Mouse (Mus musculus) urinary bladder, adult 18-20 months (tissue): ENCODE data around the gene Epn2.

Experiments used
- DNase-seq, 2 experiments: peaks; one replicate each; pipeline ENCODE4 v3.0.0; 2022; ENCODE audit warnings: low spot score in 2 of 2, mixed read lengths in 2 of 2

The Epn2 gene

GRCm38 (mm10) chr11:61490944-61491520 is 88.5 kb downstream of the Epn2 start:
- no peak for DNase-seq

DNA sequence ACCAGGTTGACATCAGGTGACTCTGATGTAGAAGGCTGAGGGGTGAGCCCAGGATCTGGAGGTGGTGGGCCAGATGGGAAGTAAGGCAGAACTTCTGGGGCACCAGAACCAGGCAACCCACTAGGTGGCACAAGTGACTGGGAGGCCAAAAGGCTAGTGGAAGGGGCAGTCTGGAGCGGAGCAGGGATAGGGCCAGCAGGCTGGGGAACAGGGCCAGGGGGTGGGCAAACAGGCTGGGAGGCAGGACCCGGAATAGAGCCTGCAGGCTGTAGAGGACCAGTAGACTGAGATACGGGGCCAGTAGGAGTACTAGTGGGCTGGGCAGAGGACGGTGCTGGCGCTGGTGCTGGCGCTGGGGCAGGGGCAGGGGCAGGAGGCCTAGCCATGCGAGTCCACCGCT is 89.6 kb downstream of the Epn2 start:
- no peak for DNase-seq

DNA sequence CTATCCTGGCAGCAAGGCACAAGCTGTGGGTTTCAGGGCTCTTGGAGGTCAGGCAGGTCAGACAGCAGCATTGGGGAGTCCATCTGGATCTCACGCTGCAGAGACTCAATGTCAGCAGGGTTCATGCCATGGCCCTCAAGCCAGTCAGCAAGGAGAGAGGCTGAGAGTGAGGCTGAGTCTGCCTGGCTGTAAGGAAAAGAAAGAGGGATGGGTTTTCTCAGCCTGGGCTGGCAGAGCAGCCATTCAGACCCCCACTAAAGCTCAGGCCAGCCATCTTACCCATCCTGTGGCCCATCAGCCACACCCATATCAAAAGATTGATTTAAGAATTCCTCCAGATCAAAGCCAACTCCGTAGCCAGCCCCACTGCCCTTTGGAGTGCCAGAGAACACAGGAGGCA is 90.4 kb downstream of the Epn2 start:
- DNase-seq = no peak

DNA sequence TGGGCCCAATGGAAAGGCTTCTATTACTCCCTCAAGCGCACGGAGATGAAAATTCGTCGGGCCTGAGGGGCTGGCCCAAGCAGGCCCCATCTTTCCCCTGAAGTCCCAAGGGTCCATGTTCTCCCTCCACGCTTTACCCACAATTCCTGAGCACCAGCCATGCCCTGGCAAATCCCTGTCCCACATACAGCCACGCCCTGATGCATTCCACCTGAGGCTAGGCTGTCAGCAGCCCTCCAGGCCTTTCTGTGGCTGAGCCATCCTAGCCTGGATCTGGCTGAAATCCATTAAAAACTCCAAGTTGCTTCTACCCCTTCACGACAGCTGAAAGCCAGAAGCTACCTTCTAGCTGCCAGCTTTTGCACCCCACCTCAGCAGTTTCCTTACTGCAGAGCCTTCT is 91.6 kb downstream of the Epn2 start:
- DNase-seq = no peak

DNA sequence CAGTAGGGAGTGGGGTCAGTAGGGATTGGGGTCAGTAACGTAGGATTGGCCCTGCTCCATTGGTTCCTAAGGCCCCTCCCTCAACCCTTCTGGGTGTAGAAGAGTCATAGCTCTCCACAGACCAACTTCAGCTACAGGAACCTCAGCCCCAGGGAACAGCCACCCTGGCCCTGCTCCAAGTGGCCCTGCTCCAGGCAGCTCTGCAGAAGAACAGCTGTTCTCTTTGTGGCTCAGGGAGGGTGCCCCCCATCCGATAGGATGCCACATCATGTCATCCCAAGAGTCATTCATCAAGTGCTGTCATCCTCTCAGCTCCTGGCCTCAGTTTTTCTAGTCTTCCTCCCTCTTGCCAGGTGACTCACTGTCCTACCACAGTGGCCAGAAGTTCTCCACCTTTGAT is 92.1 kb downstream of the Epn2 start:
- no peak for DNase-seq

DNA sequence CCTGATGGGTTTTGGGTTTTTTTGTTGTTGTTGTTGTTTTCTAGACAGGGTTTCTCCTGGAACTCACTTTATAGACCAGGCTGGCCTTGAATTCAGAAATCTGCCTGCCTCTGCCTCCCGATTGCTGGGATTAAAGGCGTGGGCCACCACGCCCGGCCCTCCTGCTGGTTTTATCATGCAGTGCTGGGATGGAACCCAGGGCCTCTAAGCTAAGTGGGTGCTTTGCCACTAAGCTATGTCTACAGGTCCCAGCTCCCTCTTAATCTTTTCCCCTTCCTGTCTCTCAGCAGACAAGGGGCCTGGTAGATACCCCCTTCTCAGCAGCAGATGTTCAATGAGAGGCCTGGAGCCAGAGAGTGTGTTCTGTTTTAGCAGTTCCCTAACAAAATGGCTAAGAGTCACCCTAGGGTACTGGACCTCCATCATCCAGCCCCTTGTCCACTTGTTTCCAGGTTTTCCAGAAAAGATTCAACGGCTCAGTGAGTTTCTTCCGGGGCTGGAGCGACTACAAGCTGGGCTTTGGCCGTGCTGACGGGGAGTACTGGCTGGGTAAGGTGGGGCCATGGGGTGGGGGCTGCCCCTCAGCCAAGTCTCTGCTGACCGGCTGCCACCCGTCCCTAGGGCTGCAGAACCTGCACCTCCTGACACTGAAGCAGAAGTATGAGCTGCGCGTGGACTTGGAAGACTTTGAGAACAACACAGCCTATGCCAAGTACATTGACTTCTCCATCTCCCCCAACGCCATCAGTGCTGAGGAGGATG is 92.8 kb downstream of the Epn2 start:
- no peak for DNase-seq

DNA sequence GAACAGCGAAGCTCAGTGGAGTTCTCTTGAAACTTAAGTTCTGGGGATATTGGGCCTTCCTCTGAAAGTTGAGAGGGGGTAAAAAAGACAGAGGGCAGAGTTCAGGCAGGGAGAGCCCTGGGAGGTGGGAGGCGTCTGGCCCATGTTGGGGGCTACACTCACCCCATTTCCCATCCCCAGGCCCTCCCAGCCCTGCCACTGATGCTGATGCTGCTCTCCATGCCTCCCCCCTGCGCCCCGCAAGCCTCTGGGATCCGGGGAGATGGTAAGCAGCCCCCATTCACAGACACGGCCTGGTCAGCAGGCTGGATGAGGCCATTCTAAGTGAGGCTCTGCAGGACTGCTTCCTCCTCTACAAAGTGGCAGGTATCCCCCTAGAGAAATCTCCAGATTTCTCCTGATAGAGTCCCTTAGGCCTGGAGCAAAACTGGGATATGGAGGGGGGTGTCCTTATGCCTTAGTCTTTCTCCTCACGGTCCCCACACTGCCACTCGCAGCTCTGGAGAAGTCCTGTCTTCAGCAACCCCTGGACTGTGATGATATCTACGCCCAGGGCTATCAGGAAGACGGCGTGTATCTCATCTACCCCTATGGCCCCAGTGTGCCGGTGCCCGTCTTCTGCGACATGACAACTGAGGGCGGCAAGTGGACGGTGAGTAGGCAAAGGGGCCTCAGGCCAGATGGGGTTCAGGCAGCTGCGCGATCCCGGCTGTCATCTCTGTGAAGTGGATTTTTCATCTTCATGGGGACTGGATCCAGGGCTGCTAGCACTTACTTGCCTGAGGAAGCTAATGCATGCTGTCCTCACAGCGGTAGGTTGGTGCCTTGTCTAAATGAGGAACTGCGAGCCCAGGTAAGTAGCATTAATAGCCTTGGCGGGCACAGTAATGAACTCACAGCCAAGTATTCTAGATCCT is 93.7 kb downstream of the Epn2 start:
- no peak for DNase-seq

GRCm38 (mm10) chr11:61484613-61485540 is 94.6 kb downstream of the Epn2 start, which contains the start of gene Mfap4:
Gene Mfap4, plus strand, starts transcription at chr11:61485431.
- DNase-seq = no peak

DNA sequence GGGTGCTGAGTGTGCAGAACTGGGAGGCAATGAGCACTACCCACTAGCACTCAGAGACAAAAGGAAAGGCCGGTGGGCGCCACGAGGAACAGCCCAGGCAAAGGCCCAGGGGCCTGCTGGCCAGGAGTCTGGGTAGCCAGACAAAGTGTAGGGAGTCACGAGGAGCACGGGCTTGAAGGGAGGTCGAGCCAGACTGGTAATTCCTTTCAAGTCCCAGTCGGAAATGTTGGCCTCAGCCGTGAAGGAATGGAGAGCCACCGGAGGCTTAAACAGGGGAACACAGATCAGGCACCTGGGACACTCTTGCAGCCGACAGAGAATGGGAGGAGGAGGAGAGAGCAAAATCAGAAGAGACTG is 95.3 kb downstream of the Epn2 start:
- DNase-seq = no peak

GRCm38 (mm10) chr11:61483226-61483845 is 96.2 kb downstream of the Epn2 start:
- no peak for DNase-seq

- no peak for DNase-seq
Measured at GRCm38 (mm10) chr11:61481239-61482090, 98.0 kb downstream of the Epn2 start.

- no peak for DNase-seq
Measured at GRCm38 (mm10) chr11:61478788-61479187, 100.7 kb downstream of the Epn2 start.

GRCm38 (mm10) chr11:61477566-61478508 is 101.7 kb downstream of the Epn2 start:
- no peak for DNase-seq

GRCm38 (mm10) chr11:61476786-61477382 is 102.6 kb downstream of the Epn2 start:
- peak in 1 of 2 experiments; percentile 28 for DNase-seq

GRCm38 (mm10) chr11:61473630-61474029 is 105.9 kb downstream of the Epn2 start:
- DNase-seq = no peak

GRCm38 (mm10) chr11:61470880-61471279 is 108.6 kb downstream of the Epn2 start:
- DNase-seq = no peak

DNA sequence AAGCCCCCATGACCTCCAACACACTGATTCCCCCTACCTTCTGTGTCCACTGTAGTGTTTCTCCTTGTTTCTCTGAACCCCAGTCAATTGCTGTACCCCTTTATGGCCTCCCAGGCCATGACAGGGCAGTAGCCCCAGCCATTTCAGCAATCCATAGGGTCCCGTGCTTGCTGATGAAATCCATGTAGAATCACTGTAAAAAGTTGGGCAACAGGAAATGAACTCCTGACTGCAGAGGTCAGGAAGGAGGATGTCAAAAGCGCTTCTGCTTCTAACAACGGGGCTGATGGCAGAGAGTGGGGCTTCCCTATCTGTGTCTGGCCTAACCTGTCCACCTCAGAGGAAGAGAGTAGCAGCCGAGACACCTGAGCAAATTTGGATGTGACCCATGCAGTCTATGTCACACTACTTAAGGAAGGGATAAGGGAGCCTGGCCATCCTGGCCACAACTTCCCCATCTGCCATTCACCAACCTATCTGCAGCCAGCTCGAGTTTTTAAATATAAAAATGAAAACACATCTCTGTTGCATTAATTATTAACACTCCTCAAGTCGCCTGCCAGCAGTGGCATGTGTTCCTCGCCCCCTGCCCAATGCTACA is 110.1 kb downstream of the Epn2 start:
- no peak for DNase-seq

GRCm38 (mm10) chr11:61468534-61468933 is 111.0 kb downstream of the Epn2 start:
- DNase-seq = no peak
